Mouse (Mus musculus): ENCODE results near the gene Rffl.
"Not testable (repeated sequence)": the region's sequence is repeated elsewhere in the genome, so short reads cannot be mapped to it uniquely, and the experiment has no call there.

Rffl gene

DNA sequence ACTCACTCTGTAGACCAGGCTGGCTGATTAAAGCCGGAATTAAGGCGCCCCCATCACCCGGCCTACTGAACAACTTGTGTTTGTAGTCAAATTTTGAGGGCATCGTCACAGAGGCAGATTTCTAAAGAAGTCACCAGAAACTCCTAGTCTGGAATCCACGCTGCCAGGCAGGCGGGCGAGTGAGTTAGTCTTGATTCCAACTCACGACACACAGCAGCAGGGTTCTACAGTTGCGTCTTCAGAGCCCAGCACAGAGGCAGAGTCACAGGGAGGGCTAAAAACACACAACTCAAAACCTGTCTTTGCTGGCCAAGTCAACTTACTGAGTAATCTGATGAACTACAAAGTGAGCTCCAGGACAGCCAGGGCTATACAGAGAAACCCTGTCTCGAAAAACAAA, 18.5 kb downstream of the Rffl start:
- in situ Hi-C loops (cut with MboI; ENCODE audit: unreplicated experiment in 2 of 2) = no loop called here

DNA sequence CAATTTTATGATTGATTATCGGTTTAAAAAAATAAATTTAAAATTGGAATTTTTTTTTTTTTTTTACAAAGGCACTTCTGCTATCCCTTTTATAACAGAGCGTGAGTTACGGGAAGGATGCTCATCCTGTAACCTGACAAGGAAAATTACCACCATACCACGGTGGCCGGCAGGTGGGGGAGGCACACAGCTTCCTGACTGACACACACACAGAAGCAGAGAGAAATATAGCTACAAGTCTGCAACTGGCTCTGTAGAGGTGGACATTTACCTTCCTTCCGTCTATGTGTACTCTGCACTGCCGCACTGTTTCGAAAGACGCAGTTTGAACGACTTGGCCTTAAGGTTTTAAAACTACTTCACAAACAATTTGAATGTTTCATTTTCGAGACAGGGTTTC, 18.9 kb downstream of the Rffl start:
- in situ Hi-C loops (cut with MboI; ENCODE audit: unreplicated experiment in 2 of 2) = no loop called here

DNA sequence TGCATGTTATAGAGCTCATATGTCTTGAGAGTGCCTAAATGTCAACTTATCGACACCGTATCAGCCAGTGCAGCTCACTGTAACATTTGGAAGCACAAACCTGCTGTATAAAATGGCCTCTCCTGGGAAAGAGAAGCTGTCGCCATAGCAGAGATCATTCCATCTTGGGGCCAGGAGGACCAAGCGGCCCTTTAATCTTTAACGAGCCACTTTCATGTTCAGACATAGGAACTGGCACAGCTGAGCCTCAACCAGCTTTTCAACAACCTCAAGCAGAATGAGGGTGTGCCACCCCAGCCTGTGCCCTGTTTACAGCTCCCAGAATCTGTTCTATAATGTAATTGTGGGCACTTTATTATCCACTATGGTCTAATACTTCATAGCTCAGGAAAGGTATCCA, 20.8 kb downstream of the Rffl start:
- in situ Hi-C loops (cut with MboI; ENCODE audit: unreplicated experiment in 2 of 2) = no loop called here

DNA sequence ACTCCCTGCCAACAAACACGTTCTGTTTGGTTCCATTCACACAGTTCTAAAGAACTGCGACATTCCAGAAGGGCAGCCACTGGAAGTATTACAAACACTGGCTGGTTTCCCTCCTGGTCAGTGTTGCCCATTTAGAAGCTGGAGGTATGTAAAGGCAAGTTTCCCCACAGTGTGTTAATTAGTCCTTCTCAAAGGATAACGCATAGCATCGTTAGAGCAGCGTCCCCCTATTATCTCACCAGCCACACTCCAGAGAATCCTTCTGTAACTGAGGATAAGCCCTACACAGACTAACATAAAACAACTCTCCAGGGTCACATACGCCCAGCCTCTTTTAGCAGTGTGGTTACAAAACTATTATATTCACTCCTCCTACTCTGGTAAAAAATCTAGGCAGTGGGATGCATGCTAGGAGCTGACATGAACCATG, 23.4 kb downstream of the Rffl start:
- in situ Hi-C loops (cut with MboI; ENCODE audit: unreplicated experiment in 2 of 2) = no loop called here

DNA sequence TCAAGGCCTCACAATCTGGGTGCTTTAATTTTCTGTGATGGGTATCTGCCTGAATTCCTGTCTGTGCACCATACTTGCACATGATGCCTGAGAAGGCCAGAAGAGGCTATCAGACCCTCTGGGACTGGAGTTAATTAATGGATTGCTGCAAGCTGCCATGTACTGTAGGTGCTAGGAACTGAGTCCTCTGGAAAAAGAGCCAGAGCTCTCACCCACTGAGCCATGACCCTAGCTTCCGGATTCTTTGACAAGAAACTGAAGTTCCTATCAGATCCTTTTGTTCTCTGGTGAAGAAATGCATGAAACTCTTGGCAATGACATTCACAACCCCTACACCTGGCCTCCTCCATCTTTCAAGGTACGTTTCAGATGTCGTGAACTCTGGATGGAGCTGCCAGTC, 24.1 kb downstream of the Rffl start:
- in situ Hi-C loops (cut with MboI; ENCODE audit: unreplicated experiment in 2 of 2) = no loop called here

DNA sequence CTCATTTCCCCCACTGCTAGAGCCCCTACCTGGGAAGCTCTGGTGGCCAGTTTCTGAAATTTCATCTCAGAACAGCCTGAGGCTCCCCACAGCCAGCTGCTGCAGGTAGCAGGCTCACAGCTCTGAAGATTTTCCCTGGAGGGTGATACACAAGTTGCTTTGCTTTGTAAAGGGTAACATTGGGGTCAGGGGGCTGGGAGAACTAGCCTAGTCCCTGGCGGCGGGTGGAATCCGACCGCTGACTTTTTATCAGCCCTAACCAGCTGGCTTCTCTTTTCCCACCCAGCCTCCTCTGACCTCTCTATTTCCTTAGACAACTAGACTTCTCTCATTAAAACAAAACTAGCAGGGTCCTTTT, 25.0 kb downstream of the Rffl start:
- in situ Hi-C loops (cut with MboI; ENCODE audit: unreplicated experiment in 2 of 2) = no loop called here

DNA sequence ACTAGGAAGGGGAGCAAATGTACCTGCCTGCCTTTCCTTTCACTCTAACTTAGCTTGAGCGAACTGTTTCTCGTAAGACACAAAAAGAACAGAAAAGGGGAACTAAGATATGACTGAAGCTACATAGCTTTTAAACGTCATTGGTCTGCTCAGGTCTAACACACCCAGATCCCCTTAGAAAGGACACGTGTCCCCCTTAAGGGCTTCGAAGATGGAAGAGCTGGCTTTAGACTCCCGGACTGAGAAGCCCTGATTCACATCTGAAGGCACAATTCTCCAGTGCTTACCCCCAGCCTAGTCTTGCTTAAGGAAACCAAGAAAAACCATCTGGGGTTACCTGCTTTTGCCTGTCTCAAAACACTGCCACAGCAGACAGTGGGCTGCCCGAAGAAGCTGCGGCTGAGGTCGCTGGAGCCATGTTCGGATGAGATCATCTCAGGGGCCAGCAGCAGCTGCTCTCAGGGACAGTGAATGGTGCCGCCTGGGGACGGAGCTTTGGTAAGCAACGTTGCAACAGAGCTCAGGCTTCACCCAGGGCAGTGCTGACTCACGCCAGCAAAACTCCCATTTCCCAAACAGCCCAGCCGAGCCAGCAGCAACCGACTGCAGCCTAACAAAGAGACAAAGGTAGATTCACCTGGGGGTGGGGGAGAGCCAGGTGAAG, 25.5 kb downstream of the Rffl start:
- in situ Hi-C loops (cut with MboI; ENCODE audit: unreplicated experiment in 2 of 2) = no loop called here

DNA sequence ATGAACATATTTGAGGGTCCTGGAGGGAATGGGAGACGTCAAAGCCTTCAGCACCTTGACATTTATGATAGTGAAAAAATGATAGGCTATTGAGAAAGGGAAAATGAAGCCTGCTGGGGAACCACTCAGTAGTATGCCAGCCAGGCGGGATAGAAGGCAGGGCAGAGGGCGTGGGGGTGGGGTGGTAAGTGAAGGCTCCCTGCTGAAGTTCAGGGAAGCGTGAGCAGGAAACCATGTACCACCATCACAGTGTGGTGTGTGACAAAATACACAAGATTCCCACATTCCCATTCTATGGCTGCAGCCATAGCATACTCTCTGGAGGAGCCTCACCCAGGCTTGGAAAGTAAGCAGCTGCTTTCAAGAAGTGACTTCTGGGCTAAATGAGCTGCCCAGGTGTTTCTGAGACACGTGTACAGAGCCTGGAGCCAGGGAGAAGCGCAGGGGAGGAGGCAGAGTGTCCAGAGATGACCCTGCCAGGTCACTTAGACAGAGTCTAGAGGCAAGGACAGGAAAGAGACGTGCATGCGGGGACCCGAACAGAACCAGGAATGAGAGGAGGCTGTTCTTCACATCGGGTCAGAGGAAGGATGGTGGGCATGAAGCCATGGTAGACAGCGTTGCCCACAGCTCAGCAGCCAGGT, 26.1 kb downstream of the Rffl start:
- in situ Hi-C loops (cut with MboI; ENCODE audit: unreplicated experiment in 2 of 2) = no loop called here

DNA sequence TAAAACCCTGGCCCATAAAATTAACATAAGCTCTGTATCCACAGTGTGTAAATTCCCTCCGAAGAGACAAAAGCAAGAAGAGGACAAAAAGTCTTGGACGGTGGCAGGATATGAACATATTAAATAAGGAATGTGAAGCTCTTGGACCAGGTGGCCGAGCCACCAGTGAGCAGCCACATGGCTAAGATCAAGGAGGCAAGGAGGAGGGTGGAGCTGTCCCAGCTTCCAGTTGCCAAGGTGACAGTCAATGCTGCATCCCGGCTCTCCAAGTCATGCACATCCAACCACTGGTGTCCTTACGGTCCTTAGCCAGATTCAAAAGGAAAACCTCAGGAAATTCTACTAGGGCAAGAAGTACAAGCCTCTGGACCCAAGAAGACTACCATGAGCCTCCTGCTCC, 32.5 kb downstream of the Rffl start:
- in situ Hi-C loops (cut with MboI; ENCODE audit: unreplicated experiment in 2 of 2) = no loop called here

DNA sequence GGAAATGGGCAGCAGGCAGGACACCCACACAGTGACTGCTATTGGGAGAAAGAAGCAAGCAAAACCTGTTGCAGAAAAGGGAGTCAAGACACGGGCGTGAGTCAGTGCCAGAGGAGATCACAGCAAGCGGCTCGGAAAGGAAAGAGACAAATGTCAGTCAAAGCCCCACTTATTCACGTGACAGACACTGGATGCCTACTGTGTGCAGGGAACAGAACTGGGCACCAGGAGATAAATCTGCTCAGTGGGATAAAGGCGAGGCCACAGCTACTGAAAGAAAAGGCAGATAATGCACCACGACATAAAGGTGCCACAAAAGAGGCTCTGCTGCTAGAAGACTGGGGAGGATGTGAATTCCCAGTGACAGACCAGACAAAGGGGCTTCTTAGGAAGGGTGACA, 33.2 kb downstream of the Rffl start:
- in situ Hi-C loops (cut with MboI; ENCODE audit: unreplicated experiment in 2 of 2) = no loop called here

DNA sequence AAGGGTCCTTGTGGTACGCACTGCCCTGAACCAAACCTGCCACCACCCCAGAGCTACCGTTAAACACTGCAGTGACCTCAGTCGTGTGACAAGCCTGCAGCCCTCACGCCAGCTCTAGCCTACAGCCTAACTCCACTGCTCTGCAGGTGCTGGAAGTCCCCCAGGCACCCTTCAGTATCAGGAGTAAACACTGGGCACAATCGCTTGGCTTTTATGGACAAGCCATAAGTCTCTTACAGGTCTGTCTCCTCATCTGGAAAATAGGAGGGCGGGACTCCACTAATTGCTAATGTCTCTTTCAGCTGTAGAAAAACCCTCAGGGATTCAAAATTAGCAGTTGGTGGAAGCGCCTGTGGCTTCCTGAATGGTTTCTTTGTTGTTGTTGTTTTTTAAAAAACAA, 33.8 kb downstream of the Rffl start:
- in situ Hi-C loops (cut with MboI; ENCODE audit: unreplicated experiment in 2 of 2) = no loop called here

DNA sequence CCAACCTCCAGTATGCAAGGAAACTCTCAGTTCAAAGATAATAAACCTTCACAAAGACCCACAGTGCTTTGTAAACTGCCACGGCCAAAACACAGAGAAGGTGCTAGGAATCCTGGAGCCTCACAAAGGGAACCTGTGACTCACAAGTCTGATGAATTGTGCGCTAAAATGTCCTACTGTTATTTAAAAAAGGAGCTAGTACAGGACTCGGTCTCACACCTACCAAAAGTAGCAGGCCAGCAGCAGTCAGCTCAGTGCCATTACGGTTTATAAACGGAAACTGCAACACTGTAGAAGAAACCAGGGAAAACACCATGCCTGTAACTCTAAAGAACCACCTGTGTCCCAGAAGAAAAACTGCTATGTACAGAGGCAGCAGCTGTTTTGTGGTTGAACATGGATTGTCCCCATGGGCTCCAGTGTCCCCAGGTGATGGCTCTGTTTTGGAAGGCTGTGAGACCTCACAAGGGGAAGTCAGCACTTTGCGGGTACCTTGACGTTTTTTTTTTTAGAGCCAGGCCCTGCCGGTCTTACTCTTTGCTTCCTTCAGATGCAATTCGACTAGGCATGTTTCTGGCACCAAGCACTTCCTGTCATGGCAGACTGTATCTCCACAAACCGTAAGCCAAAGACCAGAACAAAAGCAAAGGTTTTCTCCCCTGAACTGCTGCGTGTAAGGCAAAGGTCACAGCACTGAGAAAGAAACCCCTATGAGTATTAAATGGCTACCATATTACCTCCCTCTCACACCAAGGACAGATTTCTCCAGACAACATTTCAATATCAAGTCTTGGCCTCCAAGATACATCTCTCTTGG, 35.2 kb downstream of the Rffl start:
- in situ Hi-C loops (cut with MboI; ENCODE audit: unreplicated experiment in 2 of 2) = no loop called here

DNA sequence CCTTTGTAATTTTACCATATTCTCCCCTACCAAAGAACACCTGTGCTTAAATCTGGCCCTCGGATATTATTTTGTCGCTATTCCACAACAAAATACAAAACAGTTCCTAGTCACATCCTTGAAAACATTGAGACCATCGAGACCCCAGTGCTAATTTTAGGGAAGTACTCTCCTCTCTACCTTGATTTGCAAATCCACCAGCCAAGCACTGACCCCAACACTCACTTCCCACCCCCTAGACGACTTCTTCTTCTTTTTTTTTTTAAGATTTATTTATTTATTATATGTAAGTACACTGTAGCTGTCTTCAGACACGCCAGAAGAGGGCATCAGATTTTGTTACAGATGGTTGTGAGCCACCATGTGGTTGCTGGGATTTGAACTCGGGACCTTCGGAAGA, 36.7 kb downstream of the Rffl start:
- in situ Hi-C loops (cut with MboI; ENCODE audit: unreplicated experiment in 2 of 2) = not testable (repeated sequence)

DNA sequence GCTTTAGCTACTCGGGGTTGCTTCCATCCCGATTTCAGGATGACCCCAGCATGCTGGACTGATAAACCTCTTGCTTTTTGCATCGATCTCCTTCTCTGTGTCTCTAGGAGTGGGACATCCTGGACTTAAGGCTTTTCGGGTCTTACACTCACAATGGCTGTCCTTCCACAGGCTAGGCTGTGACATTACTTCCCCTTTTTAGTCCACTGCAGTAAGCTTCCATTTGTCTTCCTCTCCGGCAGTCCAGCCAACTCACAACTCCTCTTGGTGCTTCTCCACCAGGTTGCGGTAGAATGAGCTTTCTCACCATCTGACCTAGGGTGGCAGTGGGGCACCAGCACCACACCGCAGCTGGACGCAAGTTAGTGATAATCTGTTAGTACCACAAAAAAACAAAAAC, 37.1 kb downstream of the Rffl start:
- in situ Hi-C loops (cut with MboI; ENCODE audit: unreplicated experiment in 2 of 2) = no loop called here

DNA sequence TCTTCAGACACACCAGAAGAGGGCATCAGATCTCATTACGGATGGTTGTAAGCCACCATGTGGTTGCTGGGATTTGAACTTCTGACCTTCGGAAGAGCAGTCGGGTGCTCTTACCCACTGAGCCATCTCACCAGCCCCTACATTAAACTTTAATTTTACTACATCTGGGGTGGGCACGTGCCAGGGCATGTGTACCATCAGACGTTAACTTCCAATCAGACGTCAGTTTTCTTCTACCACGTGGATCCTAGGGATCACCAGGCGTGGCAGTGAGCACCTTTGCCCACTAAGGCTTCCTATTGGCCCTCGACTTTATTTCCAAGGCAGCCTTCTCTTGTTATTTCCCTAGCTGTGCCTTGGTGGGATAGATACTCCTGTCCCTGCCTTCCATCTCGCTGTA, 38.6 kb downstream of the Rffl start:
- in situ Hi-C loops (cut with MboI; ENCODE audit: unreplicated experiment in 2 of 2) = not testable (repeated sequence)

DNA sequence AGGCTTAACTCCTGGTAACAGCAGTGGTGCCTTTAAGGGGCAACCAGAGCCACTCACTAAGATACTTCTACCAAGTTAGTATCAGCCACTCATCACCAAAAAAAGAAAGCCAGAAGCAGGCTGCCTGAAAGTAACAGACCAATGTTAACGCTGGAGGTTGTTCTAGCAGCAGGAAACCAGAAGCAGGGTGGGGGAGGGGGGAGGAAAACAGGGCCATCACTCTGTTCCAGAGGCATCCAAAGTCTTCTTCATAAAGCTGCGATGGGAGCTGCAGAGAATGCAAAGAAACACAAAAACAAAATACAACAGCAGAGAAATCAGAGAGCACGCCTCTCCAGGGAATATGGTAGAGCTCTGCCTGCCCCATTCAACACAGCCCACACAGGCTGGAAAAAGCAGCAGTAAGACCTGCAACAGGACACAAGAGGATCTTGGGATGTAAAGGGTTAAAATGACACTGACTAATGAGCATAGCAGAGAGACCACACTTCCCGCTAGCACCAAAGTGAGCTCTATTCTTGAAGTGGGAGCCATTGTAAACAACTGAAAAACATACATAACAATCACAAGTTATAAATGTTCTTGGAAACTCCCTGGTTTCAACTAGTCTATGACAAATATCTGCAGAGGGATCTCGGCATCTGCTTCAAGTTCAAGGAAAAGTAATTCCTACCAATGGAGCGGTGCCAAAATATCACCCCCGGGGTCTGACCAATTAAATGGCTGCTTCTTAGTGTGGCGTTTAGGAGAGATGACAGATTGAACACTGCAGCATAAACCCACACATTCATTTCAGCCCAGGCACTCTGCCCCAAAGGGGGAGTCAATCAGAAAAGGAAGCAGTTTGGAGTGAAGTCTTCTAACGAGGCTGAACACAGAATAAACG, 39.8 kb downstream of the Rffl start:
- in situ Hi-C loops (cut with MboI; ENCODE audit: unreplicated experiment in 2 of 2) = no loop called here

DNA sequence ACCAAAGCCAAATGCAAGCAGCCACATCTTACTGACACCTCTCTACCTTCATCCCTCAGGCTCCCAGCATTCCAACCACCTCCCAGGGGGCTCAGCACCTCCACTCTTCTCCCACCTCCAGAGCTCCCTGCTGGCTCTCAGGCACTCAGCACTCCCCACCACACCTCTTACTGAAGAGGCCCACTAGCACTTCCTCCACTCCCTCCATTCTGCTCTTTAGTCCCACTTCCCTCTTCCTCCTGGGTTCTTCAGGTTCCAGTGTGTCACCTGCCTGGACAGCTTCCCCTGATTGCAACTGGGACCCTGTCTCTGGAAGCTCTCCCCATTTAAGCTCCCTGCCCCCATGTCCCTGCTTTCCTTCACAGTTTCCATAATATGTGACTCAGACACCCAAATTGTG, 44.2 kb downstream of the Rffl start:
- in situ Hi-C loops (cut with MboI; ENCODE audit: unreplicated experiment in 2 of 2) = no loop called here

DNA sequence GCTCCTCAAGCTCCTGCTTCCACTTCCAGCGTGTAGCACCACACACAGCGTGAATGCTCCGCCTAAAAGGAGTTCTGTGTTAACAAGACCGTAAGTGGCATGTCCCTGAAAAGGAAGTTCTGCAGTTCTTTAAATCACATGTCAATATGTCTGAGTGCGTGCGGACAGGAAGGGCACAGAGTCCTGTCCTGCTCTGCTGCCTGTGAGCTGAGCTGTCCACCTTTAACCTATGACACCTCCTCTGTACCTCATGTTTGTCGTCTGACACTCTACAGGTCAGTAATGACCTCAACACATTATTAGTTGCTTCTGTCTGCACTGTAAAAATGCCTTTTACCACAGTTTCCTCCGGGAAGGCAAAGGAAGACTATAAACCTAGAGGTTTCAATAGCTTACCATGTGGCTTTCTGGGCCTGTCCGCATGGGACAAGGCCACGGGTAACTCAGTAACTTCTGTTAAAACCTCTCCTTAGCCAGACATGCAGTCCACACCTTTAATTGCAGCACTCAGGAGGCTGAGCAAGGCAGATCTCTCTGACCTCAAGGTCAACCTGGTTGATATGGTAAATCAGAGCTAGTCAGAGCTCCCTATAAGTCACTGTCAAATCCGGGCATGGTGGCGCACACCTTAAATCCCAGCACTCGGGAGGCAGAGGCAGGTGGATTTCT, 50.1 kb downstream of the Rffl start:
- in situ Hi-C loops (cut with MboI; ENCODE audit: unreplicated experiment in 2 of 2) = no loop called here

DNA sequence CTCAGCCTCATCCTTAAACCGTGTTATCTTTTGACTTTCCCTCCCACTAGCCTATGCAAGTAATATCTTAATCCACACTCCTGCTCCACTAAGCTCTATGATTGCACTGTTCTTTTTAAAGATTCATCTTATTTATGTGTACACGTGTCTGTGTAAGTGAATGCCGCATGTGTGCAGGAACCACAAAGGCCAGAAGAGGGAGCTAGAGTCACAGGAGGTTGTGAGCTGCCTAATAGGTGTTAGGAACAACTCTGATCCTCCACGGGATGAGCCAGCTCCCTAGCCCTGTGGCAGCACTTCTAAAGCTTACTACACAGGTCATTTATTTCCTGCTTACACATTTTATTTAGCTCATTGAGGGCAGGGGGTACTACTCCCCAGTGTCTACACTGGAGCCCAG, 51.7 kb downstream of the Rffl start:
- in situ Hi-C loops (cut with MboI; ENCODE audit: unreplicated experiment in 2 of 2) = loop anchor here (5.0 to 10.0 kb wide), 4 partner anchors 68 to 585 kb away; no protein-coding TSS in a partner anchor

DNA sequence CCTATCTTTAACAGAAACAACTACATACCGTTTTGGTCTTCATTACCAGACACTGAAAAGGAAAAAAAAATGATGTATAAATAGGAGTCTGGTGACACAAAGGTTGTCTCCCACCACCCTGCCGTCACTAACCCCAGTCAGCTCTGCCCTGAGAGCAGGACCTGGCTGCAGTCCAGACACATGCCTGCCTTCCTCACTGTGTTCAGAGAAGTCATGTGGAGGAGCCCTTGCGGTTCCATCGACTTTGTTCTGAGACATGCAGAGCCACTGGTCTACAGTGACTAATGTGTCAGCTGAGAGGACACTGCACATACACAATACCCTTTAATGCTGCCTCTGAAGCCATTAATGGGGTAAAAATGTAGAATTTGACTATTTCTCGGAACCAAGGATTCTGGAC, 62.5 kb downstream of the Rffl start:
- in situ Hi-C loops (cut with MboI; ENCODE audit: unreplicated experiment in 2 of 2) = no loop called here

All from v-Abl transformed pro-B cells (cell line).